Mouse (Mus musculus) forebrain, embryonic 15.5 days (tissue): ENCODE measurements around the gene Kctd4. TPM values are rescaled to one million over a fixed set of nuclear protein-coding genes. Genes with fewer than 3 reads are reported as not detected.

Experiments
- ATAC-seq: fragments of 200-750 bp; cut with Nextera tagmentation; replicated peaks from 2 replicates; pipeline ENCODE4 v1.8.0; 2017; ENCODE audit warnings: mild to moderate bottlenecking, moderate TSS enrichment, moderate library complexity
- H3K27ac ChIP-seq: fragments of 300-500 bp; sonication (generic); replicated peaks from 2 replicates; pipeline ENCODE4 v1.5.1; 2015; ENCODE audit warnings: mild to moderate bottlenecking, inconsistent platforms
- H3K27me3 ChIP-seq: fragments of 300-500 bp; sonication (generic); 2 replicates; pipeline ENCODE4 v1.6.1; 2015; ENCODE audit warnings: inconsistent platforms
- H3K36me3 ChIP-seq: fragments of 300-500 bp; sonication (generic); 2 replicates; pipeline ENCODE4 v1.6.1; 2015; ENCODE audit warnings: mild to moderate bottlenecking, inconsistent platforms
- H3K4me1 ChIP-seq: fragments of 300-500 bp; sonication (generic); 2 replicates; pipeline ENCODE4 v1.6.1; 2015; ENCODE audit warnings: inconsistent platforms
- H3K4me2 ChIP-seq: fragments of 300-500 bp; sonication (generic); replicated peaks from 2 replicates; pipeline ENCODE4 v1.6.1; 2015; ENCODE audit warnings: mild to moderate bottlenecking, inconsistent platforms
- H3K4me3 ChIP-seq: fragments of 300-500 bp; sonication (generic); 2 replicates; pipeline ENCODE4 v1.5.1; 2015; ENCODE audit warnings: mild to moderate bottlenecking, inconsistent platforms
- H3K9ac ChIP-seq: fragments of 300-500 bp; sonication (generic); replicated peaks from 2 replicates; pipeline ENCODE4 v1.6.1; 2015; ENCODE audit warnings: mild to moderate bottlenecking, inconsistent platforms
- H3K9me3 ChIP-seq: fragments of 300-500 bp; sonication (generic); 2 replicates; pipeline ENCODE4 v1.6.1; 2016; ENCODE audit warnings: inconsistent platforms
- WGBS: fragments of 180-500 bp; shearing (Covaris S2); methylation state at CpG from one replicate; pipeline ENCODE4 v1.1.7; 2015; ENCODE audit warnings: mixed read lengths; 5-methylcytosine and 5-hydroxymethylcytosine counted together
- polyA plus RNA-seq: library from polyadenylated mRNA; unstranded; fragments of >200 nt; fragmentation: Nextera tagmentation; extraction: Ambion mirVana; gene quantifications from 2 replicates; pipeline ENCODE4 v1.2.1, GENCODE M21; 2015

The Kctd4 gene
- polyA plus RNA-seq, 1 experiment from 2014 or later: 8.6 TPM

- 58% methylated on average over 1 of the region's 1 CpGs for WGBS
- H3K4me2 ChIP-seq: no peak overlapping the region
- no peak overlapping the region for H3K27ac ChIP-seq
- no peak overlapping the region for H3K9ac ChIP-seq
- H3K36me3 ChIP-seq: peaks cover 2% of the 10 kb centered on the region; the same call in 1 of the 2 replicates
- no peak for ATAC-seq
- no peak overlapping the region for H3K4me3 ChIP-seq
- no peaks in the 10 kb centered on the region for H3K9me3 ChIP-seq
- H3K4me1 ChIP-seq: no peaks in the 10 kb centered on the region
- no peaks in the 10 kb centered on the region for H3K27me3 ChIP-seq
These were observed 43.3 kb downstream of the Kctd4 start for GRCm38 (mm10) chr14:75998082-75998481.

- no peak for ATAC-seq
- Histone ChIP-seq H3K4me1 (no peaks in the 10 kb centered on the region), H3K9me3 (no peaks in the 10 kb centered on the region), H3K9ac (no peak overlapping the region), H3K4me2 (no peak overlapping the region), H3K27me3 (no peaks in the 10 kb centered on the region), H3K27ac (no peak overlapping the region), H3K36me3 (no peaks in the 10 kb centered on the region), H3K4me3 (no peak overlapping the region)
- WGBS: 79% methylated on average over 4 of the region's 4 CpGs
These were observed 47.0 kb downstream of the Kctd4 start for GRCm38 (mm10) chr14:76001781-76002180.

- Histone ChIP-seq H3K4me1 (peaks cover 22% of the 10 kb centered on the region), H3K36me3 (no peaks in the 10 kb centered on the region), H3K9me3 (no peaks in the 10 kb centered on the region), H3K27me3 (no peaks in the 10 kb centered on the region), H3K9ac (no peak overlapping the region), H3K4me2 (no peak overlapping the region), H3K4me3 (no peak overlapping the region), H3K27ac (no peak overlapping the region)
- 93% methylated on average over 4 of the region's 4 CpGs for WGBS
- ATAC-seq: no peak
These were observed 50.2 kb downstream of the Kctd4 start for GRCm38 (mm10) chr14:76005011-76005410.

- no peak overlapping the region for H3K4me3 ChIP-seq
- H3K27ac ChIP-seq: no peak overlapping the region
- peaks cover 31% of the 10 kb centered on the region for H3K4me1 ChIP-seq
- H3K9me3 ChIP-seq: no peaks in the 10 kb centered on the region
- no peaks in the 10 kb centered on the region for H3K36me3 ChIP-seq
- no peak overlapping the region for H3K4me2 ChIP-seq
- H3K9ac ChIP-seq: no peak overlapping the region
- 93% methylated on average over 1 of the region's 1 CpGs for WGBS
- H3K27me3 ChIP-seq: no peaks in the 10 kb centered on the region
- no peak for ATAC-seq
These were observed 53.4 kb downstream of the Kctd4 start for GRCm38 (mm10) chr14:76008174-76008573.

- Histone ChIP-seq H3K4me3 (peak overlapping the region; percentile 97), H3K9me3 (no peaks in the 10 kb centered on the region), H3K4me1 (peaks cover 31% of the 10 kb centered on the region), H3K36me3 (no peaks in the 10 kb centered on the region), H3K27ac (no peak overlapping the region), H3K9ac (no peak overlapping the region), H3K27me3 (no peaks in the 10 kb centered on the region), H3K4me2 (peak overlapping the region; percentile 62)
- WGBS: 71% methylated on average over 5 of the region's 5 CpGs
- ATAC-seq: no peak
These were observed 54.4 kb downstream of the Kctd4 start for GRCm38 (mm10) chr14:76009185-76009584.

- H3K36me3 ChIP-seq: no peaks in the 10 kb centered on the region
- H3K27ac ChIP-seq: peak within 1 kb of the TSS; percentile 79
- H3K4me1 ChIP-seq: peaks cover 31% of the 10 kb centered on the region
- no peaks in the 10 kb centered on the region for H3K9me3 ChIP-seq
- ATAC-seq: peak; percentile 95
- peak within 1 kb of the TSS; percentile 80 for H3K9ac ChIP-seq
- H3K27me3 ChIP-seq: no peaks in the 10 kb centered on the region
- H3K4me2 ChIP-seq: peak within 1 kb of the TSS; percentile 62
- peak within 1 kb of the TSS; percentile 97 for H3K4me3 ChIP-seq
- WGBS: 1% methylated on average over 67 of the region's 67 CpGs
These were observed 55.6 kb downstream of the Kctd4 start, which contains the start of gene Gtf2f2 for GRCm38 (mm10) chr14:76010102-76011061. Gene Gtf2f2, minus strand, starts transcription at chr14:76010865.

- Histone ChIP-seq H3K27ac (no peak overlapping the region), H3K9ac (peak overlapping the region; percentile 80; the same call in 1 of the 2 replicates), H3K4me3 (peak overlapping the region; percentile 97), H3K9me3 (no peaks in the 10 kb centered on the region), H3K4me2 (peak overlapping the region; percentile 62), H3K4me1 (peaks cover 31% of the 10 kb centered on the region), H3K27me3 (no peaks in the 10 kb centered on the region), H3K36me3 (no peaks in the 10 kb centered on the region)
- peak; percentile 49; the same call in 1 of the 2 replicates for ATAC-seq
- 26% methylated on average over 7 of the region's 7 CpGs for WGBS
These were observed 56.3 kb downstream of the Kctd4 start for GRCm38 (mm10) chr14:76011062-76011457.

- H3K4me2 ChIP-seq: no peak overlapping the region
- peaks cover 26% of the 10 kb centered on the region for H3K4me1 ChIP-seq
- no peaks in the 10 kb centered on the region for H3K36me3 ChIP-seq
- 21% methylated on average over 2 of the region's 2 CpGs for WGBS
- ATAC-seq: no peak
- no peaks in the 10 kb centered on the region for H3K9me3 ChIP-seq
- no peaks in the 10 kb centered on the region for H3K27me3 ChIP-seq
- H3K4me3 ChIP-seq: no peak overlapping the region
- no peak overlapping the region; the same call in 1 of the 2 replicates for H3K27ac ChIP-seq
- H3K9ac ChIP-seq: no peak overlapping the region
These were observed 59.5 kb downstream of the Kctd4 start for GRCm38 (mm10) chr14:76014331-76014730.

Other genes starting within 250 kb of the Kctd4 start
- gene Cog3, start 200.5 kb upstream of the Kctd4 start, polyA plus RNA-seq: 23.4 and 24.1 TPM in 2 replicates
- 9.7 and 9.9 TPM in 2 replicates for gene Slc25a30, start 168.0 kb upstream of the Kctd4 start, polyA plus RNA-seq
- gene Tpt1, start 109.9 kb upstream of the Kctd4 start, polyA plus RNA-seq: 868 and 874 TPM in 2 replicates
- 47.4 and 51.7 TPM in 2 replicates for gene Gtf2f2, start 55.9 kb downstream of the Kctd4 start, polyA plus RNA-seq
- gene Gpalpp1, start 155.8 kb downstream of the Kctd4 start, polyA plus RNA-seq: 13.6 and 14.4 TPM in 2 replicates
- gene Nufip1, start 155.9 kb downstream of the Kctd4 start, polyA plus RNA-seq: 15.2 and 16.5 TPM in 2 replicates